Mouse (Mus musculus) kidney, postnatal 0 days (tissue): ENCODE data around the gene Ybx2. TPM values are rescaled to one million over a fixed set of nuclear protein-coding genes. Genes with fewer than 3 reads are reported as not detected.
A peak's percentile ranks its signal among the peaks of the same experiment; 100 is the strongest.

Experiments
- ATAC-seq: fragments of 200-750 bp; cut with Nextera tagmentation; replicated peaks from 2 replicates; pipeline ENCODE4 v1.8.0; 2017; ENCODE audit warnings: low read depth, moderate number of reproducible peaks, moderate TSS enrichment, moderate library complexity; ENCODE audit not compliant: low FRiP score
- DNase-seq: peaks from one replicate; pipeline ENCODE4 v3.0.0-alpha.2; 2016; ENCODE audit warnings: low spot score
- H3K27ac ChIP-seq: fragments of 300-500 bp; sonication (generic); 2 replicates; pipeline ENCODE4 v1.5.1; 2014; ENCODE audit warnings: mild to moderate bottlenecking
- H3K27me3 ChIP-seq: fragments of 300-500 bp; sonication (generic); 2 replicates; pipeline ENCODE4 v1.6.1; 2014; ENCODE audit warnings: low read length, mixed read lengths; ENCODE audit not compliant: insufficient read depth
- H3K36me3 ChIP-seq: fragments of 300-500 bp; sonication (generic); 2 replicates; pipeline ENCODE4 v1.6.1; 2014; ENCODE audit warnings: low read length, mixed read lengths; ENCODE audit not compliant: insufficient read depth
- H3K4me1 ChIP-seq: fragments of 300-500 bp; sonication (generic); replicated peaks from 2 replicates; pipeline ENCODE4 v1.6.1; 2014; ENCODE audit warnings: antibody characterized with exemption, low read length, mixed read lengths; ENCODE audit not compliant: insufficient read depth
- H3K4me2 ChIP-seq: fragments of 300-500 bp; sonication (generic); 2 replicates; pipeline ENCODE4 v1.6.1; 2014; ENCODE audit warnings: mild to moderate bottlenecking, low read length, moderate library complexity, mixed read lengths
- H3K4me3 ChIP-seq: fragments of 300-500 bp; sonication (generic); replicated peaks from 2 replicates; pipeline ENCODE4 v1.5.1; 2014; ENCODE audit warnings: low read depth, low read length
- H3K9ac ChIP-seq: fragments of 300-500 bp; sonication (generic); 2 replicates; pipeline ENCODE4 v1.6.1; 2014; ENCODE audit warnings: low read depth, low read length
- H3K9me3 ChIP-seq: fragments of 300-500 bp; sonication (generic); replicated peaks from 2 replicates; pipeline ENCODE4 v1.6.1; 2016; ENCODE audit warnings: low read length, inconsistent platforms, mixed read lengths
- CTCF ChIP-seq: IDR thresholded peaks from 2 replicates; pipeline ENCODE4 v1.5.1; 2016; ENCODE audit warnings: antibody characterized with exemption, low read depth, mild to moderate bottlenecking, moderate library complexity
- WGBS: fragments of 180-500 bp; shearing (Covaris S2); extraction: QIAGEN DNeasy Blood & Tissue Kit; methylation state at CpG from one replicate; pipeline ENCODE4 v1.1.7; 2014; 5-methylcytosine and 5-hydroxymethylcytosine counted together
- polyA plus RNA-seq: library from polyadenylated mRNA; unstranded; fragments of >200 nt; fragmentation: Nextera tagmentation; extraction: Ambion mirVana; gene quantifications from 2 replicates; pipeline ENCODE4 v1.2.1, GENCODE M21; 2015

Gene Ybx2
- polyA plus RNA-seq, 1 experiment from 2014 or later: 6.8 TPM

GRCm38 (mm10) chr11:69970222-69970621 is 34.6 kb downstream of the Ybx2 start:
- H3K27me3 ChIP-seq: peaks cover 7% of the 10 kb centered on the region
- WGBS: 54% methylated on average over 6 of the region's 6 CpGs
- TF ChIP-seq CTCF: no peak
- no peaks in the 10 kb centered on the region for H3K9me3 ChIP-seq
- H3K4me3 ChIP-seq: no peak overlapping the region
- no peak for ATAC-seq
- DNase-seq: no peak
- H3K36me3 ChIP-seq: peaks cover 19% of the 10 kb centered on the region
- no peak overlapping the region for H3K27ac ChIP-seq
- no peak overlapping the region for H3K9ac ChIP-seq
- H3K4me2 ChIP-seq: no peak overlapping the region
- H3K4me1 ChIP-seq: no peaks in the 10 kb centered on the region

GRCm38 (mm10) chr11:69970775-69971174 is 35.2 kb downstream of the Ybx2 start:
- H3K4me2 ChIP-seq: no peak overlapping the region
- WGBS: 62% methylated on average over 3 of the region's 3 CpGs
- ATAC-seq: no peak

DNA sequence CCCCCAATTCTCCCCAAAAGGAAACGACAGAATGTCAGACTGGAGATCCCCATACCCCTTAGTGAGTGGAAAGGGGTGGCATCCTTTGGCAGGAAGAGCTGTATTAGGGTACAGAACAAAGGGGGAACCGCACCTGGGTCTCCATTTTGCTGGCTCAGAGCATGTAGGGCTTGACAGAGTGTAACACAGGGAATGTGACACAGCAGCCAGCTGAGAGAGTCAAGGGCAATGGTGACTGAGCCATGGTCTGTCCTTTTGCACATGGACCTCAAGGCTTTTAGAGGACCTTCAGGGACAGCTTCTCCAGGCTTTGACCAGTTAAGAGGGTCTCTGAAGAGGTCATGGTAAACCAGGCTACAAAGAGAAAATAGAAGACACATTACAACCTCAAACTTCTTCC is 39.3 kb downstream of the Ybx2 start:
- 94% methylated on average over 2 of the region's 2 CpGs for whole genome bisulfite sequencing
- no peak for DNase-seq
- Histone ChIP-seq H3K36me3 (peaks cover 28% of the 10 kb centered on the region), H3K27ac (no peak overlapping the region), H3K27me3 (no peaks in the 10 kb centered on the region), H3K4me2 (no peak overlapping the region), H3K9me3 (no peaks in the 10 kb centered on the region), H3K4me3 (no peak overlapping the region), H3K9ac (no peak overlapping the region), H3K4me1 (0 out of 2 replicates have a peak, but pooled peaks cover 5% of the 10 kb centered on the region)
- ATAC-seq: no peak
- TF ChIP-seq CTCF: no peak

More at GRCm38 (mm10) chr11:69970775-69971174, 35.2 kb downstream of the Ybx2 start:
- Histone ChIP-seq H3K27me3 (peaks cover 5% of the 10 kb centered on the region; the same call in 1 of the 2 replicates), H3K9me3 (no peaks in the 10 kb centered on the region), H3K9ac (no peak overlapping the region), H3K36me3 (peaks cover 20% of the 10 kb centered on the region), H3K4me3 (no peak overlapping the region), H3K4me1 (no peaks in the 10 kb centered on the region), H3K27ac (no peak overlapping the region)
- no peak for TF ChIP-seq CTCF
- DNase-seq: no peak

GRCm38 (mm10) chr11:69976271-69976670 is 40.7 kb downstream of the Ybx2 start:
- Histone ChIP-seq H3K4me2 (no peak overlapping the region), H3K27me3 (no peaks in the 10 kb centered on the region), H3K36me3 (peaks cover 28% of the 10 kb centered on the region), H3K4me1 (0 out of 2 replicates have a peak, but pooled peaks cover 5% of the 10 kb centered on the region), H3K27ac (no peak overlapping the region), H3K9ac (no peak overlapping the region), H3K9me3 (no peaks in the 10 kb centered on the region), H3K4me3 (no peak overlapping the region)
- no peak for TF ChIP-seq CTCF
- no peak for DNase-seq
- no peak for ATAC-seq
- 96% methylated on average over 4 of the region's 4 CpGs for WGBS

DNA sequence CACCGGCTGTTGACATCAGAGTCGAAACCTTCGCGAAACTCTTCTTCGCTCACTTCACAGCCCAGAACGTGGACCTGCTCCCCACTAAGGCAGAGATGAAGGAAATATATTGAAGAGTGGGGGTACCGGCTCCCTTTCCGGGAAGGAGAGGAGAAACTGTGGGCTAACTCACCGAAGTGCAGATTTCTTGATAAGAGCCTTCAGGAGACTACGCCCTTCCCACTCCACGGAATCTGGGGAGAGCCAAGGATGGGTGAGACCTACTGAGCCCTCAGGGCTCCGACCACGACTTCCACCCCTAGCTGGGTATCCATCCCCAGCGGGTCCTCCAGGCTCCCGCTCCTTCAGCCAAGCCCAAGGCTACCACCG is 44.2 kb downstream of the Ybx2 start:
- H3K36me3 ChIP-seq: peaks cover 18% of the 10 kb centered on the region
- H3K4me1 ChIP-seq: peaks cover 23% of the 10 kb centered on the region; the same call in 1 of the 2 replicates
- 2% methylated on average over 16 of the region's 16 CpGs for WGBS
- peak overlapping the region; percentile 99 for H3K4me3 ChIP-seq
- ATAC-seq: no peak
- no peak for TF ChIP-seq CTCF
- no peak for DNase-seq
- no peaks in the 10 kb centered on the region for H3K9me3 ChIP-seq
- peak overlapping the region; percentile 92 for H3K4me2 ChIP-seq
- H3K9ac ChIP-seq: peak overlapping the region; percentile 97
- peak overlapping the region; percentile 99 for H3K27ac ChIP-seq
- H3K27me3 ChIP-seq: no peaks in the 10 kb centered on the region

DNA sequence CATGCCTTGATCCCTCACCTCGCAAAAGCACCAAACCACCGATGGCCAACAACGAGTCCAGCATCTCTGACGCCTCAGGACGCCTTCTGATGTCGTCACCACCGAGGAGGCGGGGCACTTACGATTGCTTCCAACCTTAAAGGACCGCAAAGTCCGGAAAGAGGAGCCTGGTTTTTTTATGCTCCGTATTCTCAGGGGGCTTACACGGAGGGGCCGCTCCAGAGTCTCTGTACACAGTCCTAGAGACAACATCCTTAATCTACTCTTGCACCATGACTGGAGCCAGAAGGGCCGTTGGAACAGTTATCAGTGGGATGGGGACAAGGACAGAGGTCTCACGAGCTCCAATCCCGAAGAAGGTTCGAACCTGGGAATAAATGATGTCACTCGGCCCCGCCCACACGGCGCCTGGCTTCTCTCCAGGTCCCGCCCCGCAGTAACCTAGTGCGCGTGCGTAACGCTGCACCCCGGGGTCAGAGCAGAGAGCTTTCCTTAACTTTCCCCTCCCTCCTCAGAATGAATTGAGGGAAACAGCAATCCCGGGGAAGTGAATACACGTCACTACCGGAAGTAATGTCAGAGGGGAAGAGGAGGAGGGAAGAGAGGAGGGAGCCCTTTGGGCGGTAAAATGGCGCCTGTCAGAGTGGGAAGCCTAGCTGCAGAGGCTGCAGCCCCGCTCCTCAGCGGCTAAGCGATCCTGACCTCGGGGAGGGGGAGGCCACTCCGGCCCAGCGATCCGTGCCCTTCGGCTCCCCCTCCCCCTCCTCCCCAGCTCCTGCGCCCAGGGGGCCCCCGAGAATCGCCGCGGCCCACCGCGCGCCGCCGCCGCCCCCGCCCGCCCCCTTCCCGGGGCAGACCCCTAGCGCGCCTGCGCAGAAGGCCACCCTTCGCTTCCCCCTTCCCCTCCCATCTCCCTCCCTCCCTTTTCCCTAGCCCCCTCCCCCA is 44.9 kb downstream of the Ybx2 start:
- under 1% methylated on average over 48 of the region's 60 CpGs for WGBS
- peak; percentile 94 for ATAC-seq
- DNase-seq: peak; percentile 100
- peaks cover 20% of the 10 kb centered on the region; the same call in 1 of the 2 replicates for H3K36me3 ChIP-seq
- peak overlapping the region; percentile 99 for H3K27ac ChIP-seq
- H3K4me1 ChIP-seq: peaks cover 23% of the 10 kb centered on the region; the same call in 1 of the 2 replicates
- peak overlapping the region; percentile 99 for H3K4me3 ChIP-seq
- H3K9ac ChIP-seq: peak overlapping the region; percentile 97
- H3K9me3 ChIP-seq: no peaks in the 10 kb centered on the region
- peak overlapping the region; percentile 92 for H3K4me2 ChIP-seq
- no peak for TF ChIP-seq CTCF
- no peaks in the 10 kb centered on the region for H3K27me3 ChIP-seq
